Mouse (Mus musculus): ENCODE measurements around the gene Pcdh7.

Gene Pcdh7

GRCm38 (mm10) chr5:57797951-57798670 lies 80.3 kb downstream of the Pcdh7 start:
- in situ Hi-C loops (cut with MseI, MboI) = no loop called here

DNA sequence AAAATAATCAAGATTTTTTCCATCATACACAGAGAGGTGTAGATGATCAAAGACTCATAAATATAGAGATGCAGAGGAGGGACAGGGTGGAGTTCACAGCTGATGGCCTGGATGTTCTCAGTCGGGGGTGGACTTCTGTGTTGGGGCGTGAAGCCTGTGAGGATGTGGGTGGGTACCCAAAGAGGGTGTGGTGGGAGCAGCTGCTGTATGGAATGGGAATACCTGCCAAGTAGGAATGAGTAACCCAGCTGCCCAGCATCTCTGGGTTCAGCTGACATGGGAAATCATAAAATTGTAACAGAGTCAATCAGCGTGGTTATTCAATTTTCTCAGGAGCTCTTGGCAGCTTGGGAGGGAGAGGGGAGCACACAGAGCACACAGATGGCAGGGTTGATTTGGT lies 85.3 kb downstream of the Pcdh7 start:
- in situ Hi-C loops (cut with MseI, MboI) = no loop called here

GRCm38 (mm10) chr5:57803890-57804289 lies 86.1 kb downstream of the Pcdh7 start:
- in situ Hi-C loops (cut with MseI, MboI) = no loop called here

- in situ Hi-C loops (cut with MseI, MboI) = no loop called here
These were observed 89.6 kb downstream of the Pcdh7 start for GRCm38 (mm10) chr5:57807350-57807749.

GRCm38 (mm10) chr5:57810641-57811040 lies 92.9 kb downstream of the Pcdh7 start:
- in situ Hi-C loops (cut with MseI, MboI) = no loop called here

DNA sequence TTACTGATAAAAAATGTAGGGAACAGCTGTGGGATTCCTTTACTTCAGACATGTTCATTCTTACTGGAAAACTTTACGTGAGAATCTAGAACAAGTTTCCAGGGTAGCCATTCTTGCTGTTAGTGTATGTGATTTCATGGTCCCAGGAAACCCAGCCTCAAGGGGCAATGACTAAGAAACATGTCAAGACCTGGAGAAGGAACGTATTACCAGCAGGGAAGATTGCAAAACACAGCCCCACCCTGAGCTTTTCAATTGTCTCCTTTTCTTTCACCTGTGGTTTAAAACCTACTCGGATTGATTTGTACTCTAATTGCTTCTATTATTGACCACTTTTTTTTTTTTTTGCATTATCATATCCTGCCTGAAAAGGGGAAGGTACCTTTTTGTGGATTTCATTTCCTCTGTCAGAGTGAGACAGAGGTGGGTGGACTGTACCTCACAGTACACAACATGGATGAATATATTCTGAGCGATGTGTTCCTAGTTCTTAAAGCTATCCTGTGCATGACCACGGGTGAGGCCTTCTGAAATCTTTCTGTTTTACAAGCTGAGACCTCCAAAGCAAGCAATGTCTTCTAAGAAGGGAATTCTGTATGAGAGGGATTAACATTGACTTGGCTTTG lies 98.3 kb downstream of the Pcdh7 start:
- in situ Hi-C loops (cut with MseI, MboI) = no loop called here

DNA sequence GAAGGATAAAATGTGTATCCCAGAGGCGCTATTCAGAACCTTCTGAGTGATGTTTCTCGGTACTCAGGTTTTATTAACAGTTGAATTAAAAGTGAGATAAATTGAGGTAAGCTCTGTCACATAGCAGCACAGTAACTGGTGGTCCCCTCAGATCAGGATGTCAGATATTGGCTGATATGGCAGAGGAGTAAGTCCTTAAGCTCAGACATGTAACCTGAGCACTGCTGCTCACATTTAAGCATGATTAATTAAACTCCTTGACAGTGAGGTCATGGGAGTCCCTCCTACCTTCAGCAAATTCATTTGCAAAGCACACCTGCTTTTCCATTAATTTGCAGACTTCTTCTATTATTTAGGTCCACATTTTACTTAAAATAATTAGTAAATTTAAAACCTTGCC lies 102.0 kb downstream of the Pcdh7 start:
- in situ Hi-C loops (cut with MseI, MboI) = no loop called here

GRCm38 (mm10) chr5:57821099-57821498 lies 103.3 kb downstream of the Pcdh7 start:
- in situ Hi-C loops (cut with MseI, MboI) = no loop called here

DNA sequence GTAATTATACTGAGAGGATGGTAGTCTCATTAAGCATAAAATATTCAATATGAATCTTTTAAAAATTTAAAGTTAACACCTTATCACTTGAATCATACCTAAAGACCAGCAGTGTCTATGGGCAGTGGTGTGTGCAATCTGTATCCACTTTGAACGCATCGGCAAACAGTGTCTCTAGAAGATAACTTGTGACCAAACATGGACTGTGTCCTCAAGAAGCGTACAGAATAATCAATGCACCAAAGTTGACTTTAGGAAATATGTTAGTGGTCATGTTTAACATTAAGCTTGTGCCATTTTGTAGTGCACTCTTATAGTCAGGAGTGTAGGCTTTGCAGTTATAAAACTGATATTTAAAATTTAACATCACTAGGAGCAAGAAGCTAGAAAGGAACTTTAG lies 110.7 kb downstream of the Pcdh7 start:
- in situ Hi-C loops (cut with MseI, MboI) = no loop called here

GRCm38 (mm10) chr5:57837150-57837549 lies 119.4 kb downstream of the Pcdh7 start:
- in situ Hi-C loops (cut with MseI, MboI) = no loop called here

- in situ Hi-C loops (cut with MseI, MboI) = no loop called here
These were observed 123.8 kb downstream of the Pcdh7 start for GRCm38 (mm10) chr5:57841357-57842119.

- in situ Hi-C loops (cut with MseI, MboI) = no loop called here
These were observed 129.7 kb downstream of the Pcdh7 start for GRCm38 (mm10) chr5:57847500-57847899.

GRCm38 (mm10) chr5:57850111-57850510 lies 132.3 kb downstream of the Pcdh7 start:
- in situ Hi-C loops (cut with MseI, MboI) = no loop called here

GRCm38 (mm10) chr5:57857316-57857715 lies 139.5 kb downstream of the Pcdh7 start:
- in situ Hi-C loops (cut with MseI, MboI) = no loop called here

GRCm38 (mm10) chr5:57864254-57864653 lies 146.5 kb downstream of the Pcdh7 start:
- in situ Hi-C loops (cut with MseI, MboI) = no loop called here

DNA sequence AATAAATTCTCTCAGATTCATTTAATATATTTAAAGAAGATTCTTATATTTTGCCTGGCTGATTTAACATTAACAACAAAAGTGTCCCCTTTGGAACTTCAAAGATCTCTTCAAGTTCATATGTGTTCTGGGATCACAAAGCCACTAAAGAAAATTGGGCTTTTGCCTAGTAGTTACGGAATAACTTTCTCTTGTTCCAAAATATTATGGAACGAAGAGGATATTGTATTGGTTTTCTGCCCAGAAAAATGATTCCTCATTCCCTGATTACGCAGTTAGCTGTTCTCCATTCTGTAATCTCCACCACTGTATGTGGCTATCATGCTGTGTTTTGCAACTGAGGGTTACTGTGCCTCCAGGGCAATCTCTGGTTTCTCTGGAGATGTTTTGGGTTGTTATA lies 147.5 kb downstream of the Pcdh7 start:
- in situ Hi-C loops (cut with MseI, MboI) = no loop called here

DNA sequence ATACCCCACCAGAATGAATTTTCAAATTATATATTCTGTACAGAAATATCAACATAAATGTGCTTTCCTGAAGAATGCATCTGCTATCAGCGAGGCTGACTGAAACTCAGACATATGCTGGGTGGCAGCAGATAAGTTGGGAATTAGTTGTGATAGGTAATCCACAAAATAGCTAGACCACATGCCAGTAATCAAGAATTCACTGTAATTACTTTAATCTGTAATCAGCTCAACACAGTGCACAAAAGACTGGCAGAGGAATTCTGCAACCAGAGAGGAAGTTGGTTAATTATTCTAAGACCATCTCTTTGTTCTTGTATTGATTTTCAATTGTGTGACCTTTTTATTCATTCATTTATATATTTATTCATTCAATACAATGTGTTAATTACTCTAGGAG lies 148.3 kb downstream of the Pcdh7 start:
- in situ Hi-C loops (cut with MseI, MboI) = no loop called here

DNA sequence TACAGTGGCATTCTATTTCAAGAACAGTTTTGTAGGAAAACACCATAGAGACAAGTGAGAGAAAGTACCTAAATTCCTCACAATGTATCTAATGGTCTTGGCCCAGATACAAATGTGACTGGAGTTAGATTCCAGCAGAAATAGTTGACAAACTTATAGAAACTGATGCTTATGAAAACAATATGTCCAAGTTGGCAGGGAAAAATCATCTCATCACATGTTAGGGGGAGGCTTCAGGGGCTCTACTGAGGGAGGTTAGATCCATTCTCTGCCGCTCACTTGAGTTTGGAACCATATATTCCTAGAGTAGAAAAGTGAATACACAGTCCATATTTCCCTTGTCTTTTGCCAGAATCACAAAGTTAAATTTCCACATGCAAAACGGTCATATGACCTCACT lies 150.1 kb downstream of the Pcdh7 start:
- in situ Hi-C loops (cut with MseI, MboI) = no loop called here

- in situ Hi-C loops (cut with MseI, MboI) = no loop called here
These were observed 150.9 kb downstream of the Pcdh7 start for GRCm38 (mm10) chr5:57868702-57869101.

DNA sequence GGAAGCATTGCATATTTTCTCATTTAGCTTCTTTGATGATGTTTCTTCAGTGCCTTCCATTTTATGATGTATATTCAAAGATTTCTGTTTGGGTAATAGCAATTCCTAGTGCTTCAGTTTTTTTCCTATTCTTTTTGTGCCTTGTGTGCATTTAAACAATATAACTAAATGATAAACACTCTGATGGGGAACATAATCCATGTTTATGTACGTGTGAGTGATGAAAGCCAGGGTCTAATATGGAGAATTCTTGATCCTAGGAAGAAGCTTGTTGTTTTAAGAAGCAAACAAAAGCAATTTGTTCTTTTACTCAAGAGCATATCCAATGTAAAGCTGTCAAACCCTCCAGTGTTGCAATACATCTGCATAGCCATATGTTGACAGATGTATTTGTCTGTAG lies 153.0 kb downstream of the Pcdh7 start:
- in situ Hi-C loops (cut with MseI, MboI) = no loop called here

DNA sequence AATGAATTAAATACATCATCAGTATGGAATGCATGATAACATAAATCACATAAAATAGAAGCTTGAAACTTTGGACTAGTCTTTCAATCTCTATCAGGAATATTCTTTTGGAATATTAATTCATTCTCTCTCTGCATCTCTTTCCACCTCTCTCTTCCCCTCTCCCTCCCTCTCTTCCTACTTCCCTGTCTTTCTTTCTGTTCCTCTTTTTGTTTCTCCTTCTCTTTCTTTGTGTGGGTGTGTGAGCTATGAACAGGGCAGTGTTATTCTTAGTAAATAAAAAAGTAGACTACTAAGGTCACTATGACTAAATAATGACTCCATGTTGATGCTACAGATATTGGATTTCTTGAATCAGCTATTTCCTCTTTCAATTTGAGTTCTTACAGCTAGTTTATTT lies 167.2 kb downstream of the Pcdh7 start:
- in situ Hi-C loops (cut with MseI, MboI) = no loop called here

DNA sequence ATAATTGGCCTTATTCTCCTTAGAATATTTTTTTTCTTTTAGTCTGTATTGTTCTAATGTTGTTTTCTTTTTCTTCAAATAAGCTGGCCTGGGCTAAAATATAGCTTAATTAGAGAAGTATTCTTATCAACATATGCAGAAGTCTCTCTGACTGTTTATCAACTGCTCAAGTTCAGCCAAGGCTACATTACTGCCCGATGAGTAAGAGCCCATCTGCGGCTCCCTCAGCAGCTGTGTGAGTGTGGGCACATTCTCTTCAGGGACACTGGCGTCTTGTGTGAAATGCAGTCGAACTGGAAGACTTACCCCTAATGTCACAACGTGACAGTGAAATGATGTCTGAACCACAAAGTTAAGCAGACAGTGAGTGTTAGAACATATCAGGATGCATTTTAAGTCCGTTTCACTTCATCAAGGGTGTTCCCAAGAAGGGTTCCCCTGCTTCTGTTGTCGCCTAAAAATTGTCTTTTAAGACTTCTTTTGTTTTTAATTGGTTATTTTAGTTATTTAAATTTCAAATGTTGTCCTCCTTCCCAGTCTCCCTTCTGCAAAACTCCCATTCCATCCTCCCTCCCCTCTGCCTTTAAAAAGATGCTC lies 181.3 kb downstream of the Pcdh7 start:
- in situ Hi-C loops (cut with MseI, MboI) = no loop called here
